Mouse (Mus musculus): Measurements from ENCODE around the gene Slc39a11. TPM values are rescaled to one million over a fixed set of nuclear protein-coding genes. Genes with fewer than 3 reads are reported as not detected.

Gene Slc39a11
- polyA plus RNA-seq, 1 experiment from 2014 or later: 18.6 TPM

- Histone ChIP-seq H3K4me3 (ENCODE audit: low read depth, low read length) (no peak overlapping the region), H3K36me3 (ENCODE audit: control insufficient read depth, insufficient read depth, low read length) (no peaks in the 10 kb centered on the region), H3K4me2 (replicated peaks; ENCODE audit: low read depth, low read length) (no peak overlapping the region), H3K4me1 (ENCODE audit: control insufficient read depth, insufficient read depth, low read length) (no peaks in the 10 kb centered on the region), H3K27me3 (ENCODE audit: control insufficient read depth, insufficient read depth, low read length) (no peaks in the 10 kb centered on the region), H3K9ac (replicated peaks; ENCODE audit: low read depth, low read length) (no peak overlapping the region), H3K27ac (ENCODE audit: low read length) (no peak overlapping the region), H3K9me3 (ENCODE audit: control insufficient read depth, low read depth, low read length) (no peaks in the 10 kb centered on the region)
- 68% methylated on average over 20 of the region's 20 CpGs for WGBS
- ATAC-seq (ENCODE audit: insufficient number of reproducible peaks, insufficient read depth, low FRiP score, low read depth): no peak
Observed at GRCm38 (mm10) chr11:113490530-113491520, 159.1 kb downstream of the Slc39a11 start.

DNA sequence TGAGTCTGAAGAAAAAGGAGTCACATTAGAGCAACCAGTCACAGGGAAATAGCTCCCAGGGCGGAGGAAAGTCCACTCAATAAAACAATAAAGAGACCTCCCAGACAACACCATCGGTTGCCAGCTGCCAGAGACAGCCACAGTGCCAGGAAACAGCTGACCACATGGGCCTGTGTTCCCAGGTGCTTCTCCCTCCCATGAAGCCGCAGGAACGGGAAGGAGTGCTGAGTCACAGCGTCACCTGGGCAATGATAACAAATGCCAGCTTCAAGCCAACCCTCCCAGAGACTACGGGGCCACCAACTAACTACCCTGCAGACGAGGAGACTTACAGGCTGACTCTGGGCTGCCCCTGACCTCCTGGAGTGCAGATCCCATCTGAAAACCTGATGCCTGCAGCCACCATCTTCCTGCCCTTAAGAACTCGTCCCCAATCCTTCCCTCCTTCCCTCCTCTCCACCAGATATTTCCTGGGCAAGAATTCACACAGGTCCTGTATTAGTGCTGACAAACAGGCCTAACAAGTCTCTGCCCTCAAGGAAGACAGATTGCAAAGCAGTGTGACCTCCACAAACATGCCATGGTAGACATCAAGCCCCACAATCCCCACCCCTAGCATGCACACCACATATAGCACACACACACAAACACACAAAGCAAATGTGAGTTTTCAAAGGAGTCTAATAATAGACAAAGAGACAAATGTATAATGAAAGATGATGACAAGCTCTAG is 162.1 kb downstream of the Slc39a11 start:
- Histone ChIP-seq H3K4me1 (ENCODE audit: control insufficient read depth, insufficient read depth, low read length) (no peaks in the 10 kb centered on the region), H3K9ac (replicated peaks; ENCODE audit: low read depth, low read length) (no peak overlapping the region), H3K27ac (ENCODE audit: low read length) (peak overlapping the region; percentile 44; the same call in 1 of the 2 replicates), H3K4me3 (ENCODE audit: low read depth, low read length) (no peak overlapping the region), H3K36me3 (ENCODE audit: control insufficient read depth, insufficient read depth, low read length) (no peaks in the 10 kb centered on the region), H3K4me2 (replicated peaks; ENCODE audit: low read depth, low read length) (no peak overlapping the region), H3K27me3 (ENCODE audit: control insufficient read depth, insufficient read depth, low read length) (no peaks in the 10 kb centered on the region), H3K9me3 (ENCODE audit: control insufficient read depth, low read depth, low read length) (no peaks in the 10 kb centered on the region)
- ATAC-seq (ENCODE audit: insufficient number of reproducible peaks, insufficient read depth, low FRiP score, low read depth): 0 out of 2 replicates have a peak, but pooled peaks have one; percentile 28
- 49% methylated on average over 8 of the region's 8 CpGs for WGBS

DNA sequence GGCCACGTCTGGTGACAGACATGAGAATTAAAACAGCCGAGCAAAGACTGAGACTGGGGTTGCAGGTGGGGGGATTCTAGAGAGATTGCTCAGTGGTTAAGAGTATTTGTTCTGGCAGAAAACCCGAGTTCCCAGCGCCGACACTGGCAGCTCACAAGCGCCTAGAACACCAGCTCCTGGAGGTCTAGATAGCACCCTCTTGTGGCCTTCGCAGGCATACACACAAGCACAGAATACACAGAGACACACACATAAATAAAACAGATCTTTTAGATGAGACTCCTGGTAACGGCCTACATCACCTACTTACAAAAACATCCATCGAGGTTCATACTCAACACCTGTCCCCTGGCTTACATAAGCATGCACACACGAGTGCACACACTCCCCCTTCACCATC is 165.8 kb downstream of the Slc39a11 start:
- ATAC-seq (ENCODE audit: insufficient number of reproducible peaks, insufficient read depth, low FRiP score, low read depth): no peak
- 80% methylated on average over 10 of the region's 10 CpGs for WGBS
- Histone ChIP-seq H3K4me3 (ENCODE audit: low read depth, low read length) (no peak overlapping the region), H3K4me2 (replicated peaks; ENCODE audit: low read depth, low read length) (no peak overlapping the region), H3K4me1 (ENCODE audit: control insufficient read depth, insufficient read depth, low read length) (no peaks in the 10 kb centered on the region), H3K27me3 (ENCODE audit: control insufficient read depth, insufficient read depth, low read length) (no peaks in the 10 kb centered on the region), H3K9me3 (ENCODE audit: control insufficient read depth, low read depth, low read length) (no peaks in the 10 kb centered on the region), H3K36me3 (ENCODE audit: control insufficient read depth, insufficient read depth, low read length) (no peaks in the 10 kb centered on the region), H3K9ac (replicated peaks; ENCODE audit: low read depth, low read length) (no peak overlapping the region), H3K27ac (ENCODE audit: low read length) (no peak overlapping the region)

GRCm38 (mm10) chr11:113477550-113477949 is 172.3 kb downstream of the Slc39a11 start:
- no peak overlapping the region for H3K9ac ChIP-seq (replicated peaks; ENCODE audit: low read depth, low read length)
- H3K4me3 ChIP-seq (ENCODE audit: low read depth, low read length): no peak overlapping the region
- no peaks in the 10 kb centered on the region for H3K27me3 ChIP-seq (ENCODE audit: control insufficient read depth, insufficient read depth, low read length)
- ATAC-seq (ENCODE audit: insufficient number of reproducible peaks, insufficient read depth, low FRiP score, low read depth): no peak
- no peaks in the 10 kb centered on the region for H3K9me3 ChIP-seq (ENCODE audit: control insufficient read depth, low read depth, low read length)
- H3K27ac ChIP-seq (ENCODE audit: low read length): no peak overlapping the region
- no peaks in the 10 kb centered on the region for H3K4me1 ChIP-seq (ENCODE audit: control insufficient read depth, insufficient read depth, low read length)
- WGBS: 85% methylated on average over 9 of the region's 9 CpGs
- no peaks in the 10 kb centered on the region for H3K36me3 ChIP-seq (ENCODE audit: control insufficient read depth, insufficient read depth, low read length)
- H3K4me2 ChIP-seq (replicated peaks; ENCODE audit: low read depth, low read length): no peak overlapping the region

- Histone ChIP-seq H3K9ac (replicated peaks; ENCODE audit: low read depth, low read length) (no peak overlapping the region), H3K4me1 (ENCODE audit: control insufficient read depth, insufficient read depth, low read length) (no peaks in the 10 kb centered on the region), H3K36me3 (ENCODE audit: control insufficient read depth, insufficient read depth, low read length) (no peaks in the 10 kb centered on the region), H3K9me3 (ENCODE audit: control insufficient read depth, low read depth, low read length) (no peaks in the 10 kb centered on the region), H3K4me3 (ENCODE audit: low read depth, low read length) (no peak overlapping the region), H3K4me2 (replicated peaks; ENCODE audit: low read depth, low read length) (no peak overlapping the region), H3K27ac (ENCODE audit: low read length) (no peak overlapping the region), H3K27me3 (ENCODE audit: control insufficient read depth, insufficient read depth, low read length) (no peaks in the 10 kb centered on the region)
- WGBS: 65% methylated on average over 9 of the region's 9 CpGs
- ATAC-seq (ENCODE audit: insufficient number of reproducible peaks, insufficient read depth, low FRiP score, low read depth): no peak
Observed at GRCm38 (mm10) chr11:113476720-113477119, 173.2 kb downstream of the Slc39a11 start.

DNA sequence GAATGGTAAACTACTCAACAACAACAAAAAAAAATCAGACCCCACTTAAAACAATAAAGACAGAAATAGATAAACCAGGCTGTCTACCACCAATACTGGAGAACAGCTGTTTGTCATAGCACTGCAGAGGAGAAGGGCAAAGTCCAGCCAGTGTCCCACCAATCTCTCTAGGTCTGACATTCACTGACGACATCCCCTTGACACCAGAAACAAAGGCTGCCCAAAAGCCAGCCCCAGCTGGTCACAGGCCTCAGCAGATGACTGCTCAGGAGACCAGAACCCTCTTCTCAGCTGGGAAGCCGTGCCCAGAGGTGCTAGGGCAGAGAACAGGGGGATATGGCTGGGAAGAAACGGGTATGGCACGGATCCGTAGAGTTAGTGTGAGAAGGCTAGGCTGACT is 174.4 kb downstream of the Slc39a11 start:
- ATAC-seq (ENCODE audit: insufficient number of reproducible peaks, insufficient read depth, low FRiP score, low read depth): no peak
- H3K27ac ChIP-seq (ENCODE audit: low read length): no peak overlapping the region
- H3K4me2 ChIP-seq (replicated peaks; ENCODE audit: low read depth, low read length): no peak overlapping the region
- H3K9ac ChIP-seq (replicated peaks; ENCODE audit: low read depth, low read length): no peak overlapping the region
- no peaks in the 10 kb centered on the region for H3K9me3 ChIP-seq (ENCODE audit: control insufficient read depth, low read depth, low read length)
- WGBS: 63% methylated on average over 5 of the region's 5 CpGs
- no peaks in the 10 kb centered on the region for H3K36me3 ChIP-seq (ENCODE audit: control insufficient read depth, insufficient read depth, low read length)
- H3K27me3 ChIP-seq (ENCODE audit: control insufficient read depth, insufficient read depth, low read length): no peaks in the 10 kb centered on the region
- no peaks in the 10 kb centered on the region for H3K4me1 ChIP-seq (ENCODE audit: control insufficient read depth, insufficient read depth, low read length)
- H3K4me3 ChIP-seq (ENCODE audit: low read depth, low read length): no peak overlapping the region

- Histone ChIP-seq H3K9me3 (ENCODE audit: control insufficient read depth, low read depth, low read length) (no peaks in the 10 kb centered on the region), H3K4me3 (ENCODE audit: low read depth, low read length) (no peak overlapping the region), H3K27me3 (ENCODE audit: control insufficient read depth, insufficient read depth, low read length) (no peaks in the 10 kb centered on the region), H3K36me3 (ENCODE audit: control insufficient read depth, insufficient read depth, low read length) (no peaks in the 10 kb centered on the region), H3K9ac (replicated peaks; ENCODE audit: low read depth, low read length) (no peak overlapping the region), H3K27ac (ENCODE audit: low read length) (no peak overlapping the region), H3K4me1 (ENCODE audit: control insufficient read depth, insufficient read depth, low read length) (no peaks in the 10 kb centered on the region), H3K4me2 (replicated peaks; ENCODE audit: low read depth, low read length) (no peak overlapping the region)
- WGBS: 78% methylated on average over 7 of the region's 7 CpGs
- ATAC-seq (ENCODE audit: insufficient number of reproducible peaks, insufficient read depth, low FRiP score, low read depth): no peak
Observed at GRCm38 (mm10) chr11:113473998-113474534, 175.8 kb downstream of the Slc39a11 start.

- Histone ChIP-seq H3K27me3 (ENCODE audit: control insufficient read depth, insufficient read depth, low read length) (no peaks in the 10 kb centered on the region), H3K4me1 (ENCODE audit: control insufficient read depth, insufficient read depth, low read length) (no peaks in the 10 kb centered on the region), H3K27ac (ENCODE audit: low read length) (no peak overlapping the region), H3K4me2 (replicated peaks; ENCODE audit: low read depth, low read length) (no peak overlapping the region), H3K4me3 (ENCODE audit: low read depth, low read length) (no peak overlapping the region), H3K9ac (replicated peaks; ENCODE audit: low read depth, low read length) (no peak overlapping the region), H3K36me3 (ENCODE audit: control insufficient read depth, insufficient read depth, low read length) (no peaks in the 10 kb centered on the region), H3K9me3 (ENCODE audit: control insufficient read depth, low read depth, low read length) (no peaks in the 10 kb centered on the region)
- ATAC-seq (ENCODE audit: insufficient number of reproducible peaks, insufficient read depth, low FRiP score, low read depth): no peak
- 81% methylated on average over 9 of the region's 9 CpGs for WGBS
Observed at GRCm38 (mm10) chr11:113471936-113472335, 177.9 kb downstream of the Slc39a11 start.
